Mouse (Mus musculus) E14TG2a.4 (cell line): Measurements from ENCODE around the gene Dennd4a.

Experiments
- H3K27me3 ChIP-seq: 2 replicates; pipeline ENCODE4 v1.6.1; 2014; ENCODE audit warnings: low read length, control low read depth; ENCODE audit not compliant: insufficient read depth
- H3K36me3 ChIP-seq: 2 replicates; pipeline ENCODE4 v1.6.1; 2014; ENCODE audit warnings: low read length, control low read depth; ENCODE audit not compliant: insufficient read depth
- H3K4me1 ChIP-seq: replicated peaks from 2 replicates; pipeline ENCODE4 v1.6.1; 2014; ENCODE audit warnings: low read depth, low read length, control low read depth
- H3K4me3 ChIP-seq: replicated peaks from 2 replicates; pipeline ENCODE4 v1.5.1; 2014; ENCODE audit warnings: mild to moderate bottlenecking, low read length
- H3K9me3 ChIP-seq: 2 replicates; pipeline ENCODE4 v1.6.1; 2014; ENCODE audit warnings: low read length, control low read depth
- CTCF ChIP-seq: conservative IDR thresholded peaks from 2 replicates; pipeline ENCODE4 v1.5.1; 2014; ENCODE audit warnings: low read length
- NANOG ChIP-seq: IDR thresholded peaks from 2 replicates; pipeline ENCODE4 v1.6.1; 2014; ENCODE audit warnings: borderline replicate concordance, low read length, mixed read lengths
- POU5F1 ChIP-seq: IDR thresholded peaks from 2 replicates; pipeline ENCODE4 v1.6.1; 2014; ENCODE audit warnings: low read length, borderline replicate concordance

Gene Dennd4a

DNA sequence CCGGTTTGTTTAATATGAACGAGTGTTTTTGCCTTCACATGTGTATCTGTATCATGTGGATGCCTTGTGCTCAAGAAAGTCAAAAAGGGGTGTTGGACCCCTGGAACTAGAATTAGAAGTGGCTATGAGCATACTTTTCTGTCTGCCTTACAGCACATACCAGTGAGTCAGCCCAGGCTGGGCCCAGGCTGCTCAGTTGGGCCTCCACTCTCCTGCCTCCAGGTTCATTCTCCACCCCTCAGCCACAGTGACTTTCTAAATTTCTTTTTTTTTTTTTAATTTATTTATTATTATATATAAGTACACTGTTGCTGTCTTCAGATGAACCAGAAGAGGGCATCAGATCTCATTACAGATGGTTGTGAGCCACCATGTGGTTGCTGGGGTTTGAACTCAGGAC, 128.7 kb downstream of the Dennd4a start:
- Histone ChIP-seq H3K9me3 (no peaks in the 10 kb centered on the region), H3K36me3 (no peaks in the 10 kb centered on the region), H3K4me3 (no peak overlapping the region), H3K27me3 (peaks cover 46% of the 10 kb centered on the region), H3K4me1 (peaks cover 38% of the 10 kb centered on the region)
- TF ChIP-seq POU5F1 (no peak), CTCF (no peak), NANOG (no peak)

DNA sequence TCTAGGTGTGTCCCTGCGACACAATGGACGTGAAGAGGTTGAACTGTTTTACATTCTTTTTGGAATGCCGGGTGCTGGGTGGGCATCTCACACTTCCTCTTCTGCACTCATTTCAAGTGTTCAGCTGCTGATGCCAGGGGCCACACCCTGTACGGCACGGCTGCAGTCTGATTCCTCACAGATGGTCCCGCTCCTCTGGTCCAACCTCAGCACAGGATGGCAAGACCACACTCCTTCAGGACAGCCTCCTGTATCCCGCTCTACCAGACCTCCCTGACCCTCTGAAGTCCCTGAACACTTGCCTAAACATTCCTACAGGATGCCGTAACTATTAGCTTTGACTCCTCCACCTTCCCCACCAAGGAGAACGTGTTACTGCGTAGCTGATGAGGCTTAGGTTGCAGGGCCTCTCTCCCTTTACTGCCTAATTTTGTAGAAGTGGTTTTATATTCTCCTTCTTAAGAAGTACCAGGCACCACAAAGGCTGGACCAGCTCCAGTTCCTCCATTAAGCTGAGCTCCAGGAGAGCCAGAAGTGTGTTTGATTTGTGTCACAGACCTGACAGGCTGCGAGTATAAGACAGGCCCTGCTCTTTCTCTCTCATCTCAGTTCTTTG, 129.7 kb downstream of the Dennd4a start:
- Histone ChIP-seq H3K4me3 (no peak overlapping the region), H3K4me1 (peaks cover 31% of the 10 kb centered on the region), H3K36me3 (no peaks in the 10 kb centered on the region), H3K9me3 (no peaks in the 10 kb centered on the region), H3K27me3 (peaks cover 46% of the 10 kb centered on the region)
- TF ChIP-seq POU5F1: no peak
- no peak for TF ChIP-seq CTCF
- TF ChIP-seq NANOG: no peak

DNA sequence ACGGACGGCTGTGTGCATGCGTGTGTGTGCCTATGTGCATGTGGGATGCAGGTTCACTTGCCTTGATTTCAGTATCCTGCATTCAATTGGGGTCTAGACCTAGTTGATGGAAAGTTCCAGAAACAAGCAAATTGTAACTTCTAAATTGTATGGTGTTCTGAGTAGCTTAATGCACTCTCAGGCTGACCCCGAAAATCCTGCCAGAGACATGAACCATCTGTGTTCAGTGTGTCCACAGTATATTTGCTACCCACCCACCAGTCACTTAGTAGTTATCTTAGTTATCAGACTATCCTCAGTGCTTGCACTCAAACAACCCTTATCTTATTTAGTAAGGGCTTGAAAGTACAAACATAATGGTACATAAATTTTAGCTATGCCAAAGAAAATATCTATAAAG, 130.5 kb downstream of the Dennd4a start:
- H3K4me1 ChIP-seq: peaks cover 24% of the 10 kb centered on the region
- no peak overlapping the region for H3K4me3 ChIP-seq
- H3K27me3 ChIP-seq: peaks cover 53% of the 10 kb centered on the region
- TF ChIP-seq POU5F1: no peak
- no peak for TF ChIP-seq NANOG
- no peak for TF ChIP-seq CTCF
- H3K36me3 ChIP-seq: no peaks in the 10 kb centered on the region
- H3K9me3 ChIP-seq: no peaks in the 10 kb centered on the region

- peaks cover 30% of the 10 kb centered on the region for H3K4me1 ChIP-seq
- H3K36me3 ChIP-seq: no peaks in the 10 kb centered on the region
- H3K27me3 ChIP-seq: peaks cover 69% of the 10 kb centered on the region
- H3K9me3 ChIP-seq: no peaks in the 10 kb centered on the region
- no peak for TF ChIP-seq POU5F1
- peak overlapping the region; percentile 46 for H3K4me3 ChIP-seq
Measured at GRCm38 (mm10) chr9:64943997-64944396, 132.9 kb downstream of the Dennd4a start.

DNA sequence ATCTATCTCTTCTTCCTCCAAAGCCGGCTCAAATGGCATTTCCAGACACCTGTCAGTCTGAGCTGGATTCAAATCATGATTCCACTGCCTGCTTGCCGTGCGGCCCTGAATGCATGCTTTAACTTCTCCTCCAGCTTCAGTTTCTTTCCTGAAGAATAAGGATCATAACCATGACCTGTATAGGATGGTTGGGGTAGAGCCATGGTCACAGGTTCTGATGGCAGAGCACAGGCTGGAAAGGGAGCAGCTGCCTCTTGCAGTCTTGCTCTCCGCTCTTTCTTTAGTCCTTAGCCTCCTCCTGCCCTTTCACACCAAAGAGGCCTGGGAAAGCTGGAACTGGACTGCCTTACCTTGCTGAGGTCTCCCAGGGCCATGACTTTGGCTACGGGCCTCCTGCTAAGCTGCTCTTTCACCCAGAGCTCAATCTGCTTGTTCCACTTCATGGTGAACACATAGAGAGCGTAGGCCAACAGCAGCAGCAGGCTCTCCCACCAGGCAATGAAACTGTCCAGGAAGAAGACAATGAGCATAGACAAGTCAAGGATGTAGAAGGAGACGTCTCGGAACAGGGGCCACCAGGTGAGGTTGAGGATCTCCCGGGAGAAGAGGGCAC, 136.4 kb downstream of the Dennd4a start:
- H3K4me1 ChIP-seq: peaks cover 35% of the 10 kb centered on the region
- no peaks in the 10 kb centered on the region for H3K36me3 ChIP-seq
- peaks cover 80% of the 10 kb centered on the region for H3K27me3 ChIP-seq
- TF ChIP-seq CTCF: no peak
- no peak for TF ChIP-seq POU5F1
- no peak for TF ChIP-seq NANOG
- 0 out of 2 replicates have a peak overlapping the region, but pooled peaks have one; percentile 10 for H3K4me3 ChIP-seq
- no peaks in the 10 kb centered on the region for H3K9me3 ChIP-seq

- Histone ChIP-seq H3K9me3 (no peaks in the 10 kb centered on the region), H3K4me3 (no peak within 1 kb of the TSS), H3K36me3 (no peaks in the 10 kb centered on the region), H3K27me3 (peaks cover 68% of the 10 kb centered on the region), H3K4me1 (peaks cover 30% of the 10 kb centered on the region)
- no peak for TF ChIP-seq POU5F1
- peak; percentile 9; the same call in 1 of the 2 replicates for TF ChIP-seq CTCF
Measured at GRCm38 (mm10) chr9:64951161-64951657, 140.1 kb downstream of the Dennd4a start, which contains the start of gene Slc24a1. Gene Slc24a1, minus strand, starts transcription at chr9:64951607.

GRCm38 (mm10) chr9:64952055-64952454, 140.9 kb downstream of the Dennd4a start:
- TF ChIP-seq CTCF: no peak
- no peak for TF ChIP-seq POU5F1
- no peak for TF ChIP-seq NANOG
- Histone ChIP-seq H3K4me3 (no peak overlapping the region), H3K36me3 (no peaks in the 10 kb centered on the region), H3K27me3 (peaks cover 60% of the 10 kb centered on the region), H3K4me1 (peaks cover 38% of the 10 kb centered on the region), H3K9me3 (no peaks in the 10 kb centered on the region)

- TF ChIP-seq NANOG (no peak), CTCF (no peak), POU5F1 (no peak)
- Histone ChIP-seq H3K4me1 (peaks cover 30% of the 10 kb centered on the region), H3K9me3 (no peaks in the 10 kb centered on the region), H3K27me3 (peaks cover 51% of the 10 kb centered on the region), H3K4me3 (no peak overlapping the region), H3K36me3 (no peaks in the 10 kb centered on the region)
Measured at GRCm38 (mm10) chr9:64953190-64953589, 142.1 kb downstream of the Dennd4a start.

DNA sequence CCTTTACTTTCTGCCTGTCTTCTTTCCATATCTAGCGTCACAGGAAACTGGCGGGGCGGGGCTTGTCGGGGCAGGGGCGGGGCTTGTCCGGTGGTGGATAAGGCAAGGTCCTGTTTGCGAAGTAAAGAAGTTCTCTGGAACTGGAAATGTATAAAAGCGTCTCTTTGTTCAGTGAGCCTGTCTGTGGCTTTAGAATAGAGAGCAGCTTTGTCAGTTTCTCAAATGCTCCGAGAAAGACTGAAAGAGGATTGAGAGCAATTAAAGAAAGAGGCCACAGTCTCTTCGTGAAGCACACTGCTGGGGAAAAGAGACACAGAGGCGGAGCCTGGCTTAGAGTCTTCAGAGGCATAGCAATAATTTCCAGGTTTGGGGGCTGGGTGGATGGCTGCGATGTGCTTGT, 145.2 kb downstream of the Dennd4a start:
- Histone ChIP-seq H3K4me3 (peak overlapping the region; percentile 64), H3K36me3 (no peaks in the 10 kb centered on the region), H3K9me3 (no peaks in the 10 kb centered on the region), H3K27me3 (peaks cover 25% of the 10 kb centered on the region), H3K4me1 (peaks cover 41% of the 10 kb centered on the region)
- TF ChIP-seq POU5F1 (no peak), NANOG (no peak), CTCF (no peak)
